8 mouse cellular contexts compared by ENCODE assay signal in the genomic region with DNA sequence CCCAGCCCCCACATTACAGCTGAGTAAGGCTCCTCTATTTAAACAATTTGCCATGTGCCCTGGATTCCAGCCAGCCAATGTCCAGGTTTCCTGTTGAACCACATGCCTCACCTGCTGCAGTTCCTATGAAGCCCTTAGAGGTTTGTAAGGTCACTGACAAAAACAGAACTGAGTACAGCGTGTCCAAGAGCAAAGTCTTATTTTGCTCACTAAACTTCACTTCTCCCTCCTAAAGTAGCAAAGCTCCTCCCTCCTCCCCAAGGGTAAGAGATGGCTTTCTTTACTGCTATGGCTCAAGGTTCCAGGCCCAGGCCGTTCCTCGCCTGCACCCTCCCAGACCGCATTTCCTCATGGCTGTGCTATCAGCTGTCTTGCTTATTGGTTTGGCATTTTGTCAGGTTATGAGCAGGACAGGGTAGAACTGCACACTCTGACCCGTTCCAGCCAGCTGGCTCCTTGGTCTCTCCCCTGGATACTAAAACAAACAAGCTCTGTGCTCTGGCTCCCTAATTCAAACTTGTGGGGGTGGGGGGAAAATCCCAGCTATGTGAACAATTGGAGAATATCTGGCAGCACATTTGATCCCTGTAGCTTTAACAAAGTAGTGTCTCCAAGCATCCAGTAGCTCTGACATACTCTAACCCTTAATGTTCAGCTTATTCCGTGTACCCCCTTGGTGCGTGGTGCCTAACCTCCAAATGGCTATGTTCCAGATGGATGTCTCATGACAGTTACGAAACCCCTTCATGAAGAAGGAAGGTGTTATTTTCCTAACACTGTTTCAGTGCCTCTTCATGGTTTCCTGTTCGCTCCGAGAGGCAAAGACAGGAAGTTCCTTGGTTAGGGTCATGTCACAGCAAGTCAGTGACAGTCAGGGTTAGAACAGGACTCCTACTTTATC. TPM values are rescaled to one million over a fixed set of nuclear protein-coding genes. Genes with fewer than 3 reads are reported as not detected.
DNase-seq lines count a peak whose midpoint lies in the region; ATAC-seq and TF ChIP-seq lines count a peak whose summit lies in the region.

No protein-coding gene starts in this region.

- peak overlapping the region; percentile 40; the same call in 1 of the 2 replicates for H3K27ac ChIP-seq in hindbrain, embryonic 12.5 days
- no peak overlapping the region for H3K27ac ChIP-seq in hindbrain, embryonic 11.5 days (ENCODE audit: low read depth, low read length)
- peak overlapping the region; percentile 32; the same call in 1 of the 2 replicates for H3K27ac ChIP-seq in kidney, embryonic 14.5 days (ENCODE audit: low read depth, low read length)
- peak overlapping the region; percentile 33; the same call in 1 of the 2 replicates for H3K27ac ChIP-seq in limb, embryonic 13.5 days
- peak overlapping the region; percentile 98 for H3K27ac ChIP-seq in thymus, adult 2 months (ENCODE audit: control insufficient read depth, insufficient read depth, low read length)

- DNase-seq in hindbrain, embryonic 11.5 days (ENCODE audit: low spot score): no peak
- peak; percentile 63 to 69 for DNase-seq in cerebellum, postnatal 25 days
- DNase-seq in heart, adult 8-10 months (ENCODE audit: low spot score): peak; percentile 94
- DNase-seq in naive thymus-derived CD4-positive, alpha-beta T cell, adult 2 months (ENCODE audit: low read depth): peak; percentile 83
- peak; percentile 51 for DNase-seq in thymus, adult 2 months

- H3K4me2 ChIP-seq in hindbrain, embryonic 12.5 days (replicated peaks): no peak overlapping the region
- H3K4me2 ChIP-seq in hindbrain, embryonic 11.5 days (replicated peaks; ENCODE audit: low read depth, low read length): no peak overlapping the region
- no peak overlapping the region for H3K4me2 ChIP-seq in kidney, embryonic 14.5 days (replicated peaks; ENCODE audit: low read depth, low read length)
- no peak overlapping the region for H3K4me2 ChIP-seq in limb, embryonic 13.5 days (replicated peaks)

- no peak overlapping the region for H3K9ac ChIP-seq in hindbrain, embryonic 12.5 days
- H3K9ac ChIP-seq in hindbrain, embryonic 11.5 days (ENCODE audit: low read depth, low read length): no peak overlapping the region
- H3K9ac ChIP-seq in kidney, embryonic 14.5 days (ENCODE audit: low read depth, low read length): no peak overlapping the region
- H3K9ac ChIP-seq in limb, embryonic 13.5 days: no peak overlapping the region

- H3K36me3 ChIP-seq in hindbrain, embryonic 12.5 days: peaks cover 36% of the 10 kb centered on the region
- peaks cover 4% of the 10 kb centered on the region for H3K36me3 ChIP-seq in hindbrain, embryonic 11.5 days (ENCODE audit: control insufficient read depth, insufficient read depth, low read length)
- peaks cover 37% of the 10 kb centered on the region for H3K36me3 ChIP-seq in kidney, embryonic 14.5 days (ENCODE audit: control insufficient read depth, insufficient read depth, low read length)
- H3K36me3 ChIP-seq in limb, embryonic 13.5 days: peaks cover 44% of the 10 kb centered on the region
- H3K36me3 ChIP-seq in thymus, adult 2 months (ENCODE audit: control insufficient read depth, insufficient read depth, low read length): peaks cover 23% of the 10 kb centered on the region

- H3K4me3 ChIP-seq in hindbrain, embryonic 12.5 days: no peak overlapping the region
- H3K4me3 ChIP-seq in hindbrain, embryonic 11.5 days (ENCODE audit: low read depth, low read length): no peak overlapping the region
- no peak overlapping the region for H3K4me3 ChIP-seq in kidney, embryonic 14.5 days (ENCODE audit: low read length)
- H3K4me3 ChIP-seq in limb, embryonic 13.5 days: no peak overlapping the region
- no peak overlapping the region for H3K4me3 ChIP-seq in thymus, adult 2 months (ENCODE audit: control insufficient read depth, insufficient read depth, low read length)

- no peak for TF ChIP-seq CTCF in thymus, adult 2 months (IDR thresholded peaks at IDR 0.05; ENCODE audit: borderline replicate concordance, control insufficient read depth, extremely low read depth, insufficient read depth, low read length, poor library complexity)

- no peak for ATAC-seq in hindbrain, embryonic 12.5 days (ENCODE audit: low FRiP score)
- ATAC-seq in hindbrain, embryonic 11.5 days (ENCODE audit: low FRiP score): no peak
- ATAC-seq in kidney, embryonic 14.5 days (ENCODE audit: low FRiP score, low TSS enrichment): 0 out of 2 replicates have a peak, but pooled peaks have one; percentile 35
- peak; percentile 80 for ATAC-seq in limb, embryonic 13.5 days (ENCODE audit: low FRiP score, low read depth)

- H3K27me3 ChIP-seq in hindbrain, embryonic 12.5 days: no peaks in the 10 kb centered on the region
- H3K27me3 ChIP-seq in hindbrain, embryonic 11.5 days (ENCODE audit: control insufficient read depth, insufficient read depth, low read length): no peaks in the 10 kb centered on the region
- no peaks in the 10 kb centered on the region for H3K27me3 ChIP-seq in kidney, embryonic 14.5 days (ENCODE audit: control insufficient read depth, insufficient read depth, low read length)
- no peaks in the 10 kb centered on the region for H3K27me3 ChIP-seq in limb, embryonic 13.5 days
- no peaks in the 10 kb centered on the region for H3K27me3 ChIP-seq in thymus, adult 2 months (ENCODE audit: control insufficient read depth, insufficient read depth, low read length)

- TF ChIP-seq POLR2A in thymus, adult 2 months (IDR thresholded peaks at IDR 0.05; ENCODE audit: control insufficient read depth, extremely low read depth, insufficient read depth, low read length, poor library complexity): no peak

- WGBS in hindbrain, embryonic 12.5 days: 73% methylated on average over 10 of the region's 10 CpGs
- WGBS in hindbrain, embryonic 11.5 days: 84% methylated on average over 10 of the region's 10 CpGs
- WGBS in kidney, embryonic 14.5 days: 73% methylated on average over 10 of the region's 10 CpGs
- WGBS in limb, embryonic 13.5 days: 75% methylated on average over 10 of the region's 10 CpGs
- 4% methylated on average over 10 of the region's 10 CpGs for WGBS in thymus, adult 2 months

- H3K4me1 ChIP-seq in hindbrain, embryonic 12.5 days: no peaks in the 10 kb centered on the region
- H3K4me1 ChIP-seq in hindbrain, embryonic 11.5 days (replicated peaks; ENCODE audit: control insufficient read depth, insufficient read depth, low read length): no peaks in the 10 kb centered on the region
- no peaks in the 10 kb centered on the region for H3K4me1 ChIP-seq in kidney, embryonic 14.5 days (ENCODE audit: control insufficient read depth, insufficient read depth, low read length)
- peaks cover 7% of the 10 kb centered on the region; the same call in 1 of the 2 replicates for H3K4me1 ChIP-seq in limb, embryonic 13.5 days
- peaks cover 18% of the 10 kb centered on the region for H3K4me1 ChIP-seq in thymus, adult 2 months (replicated peaks; ENCODE audit: control insufficient read depth, insufficient read depth, low read length)

- no peaks in the 10 kb centered on the region for H3K9me3 ChIP-seq in hindbrain, embryonic 12.5 days (replicated peaks)
- H3K9me3 ChIP-seq in hindbrain, embryonic 11.5 days (ENCODE audit: control insufficient read depth, low read length): no peaks in the 10 kb centered on the region
- no peaks in the 10 kb centered on the region for H3K9me3 ChIP-seq in kidney, embryonic 14.5 days (ENCODE audit: control insufficient read depth, low read length)
- no peaks in the 10 kb centered on the region for H3K9me3 ChIP-seq in limb, embryonic 13.5 days

RNA-seq across cellular contexts. Expression of a gene that starts 7.4 kb away (rescaled TPM):
- 22.1 and 24.0 TPM in 2 replicates for polyA plus RNA-seq in hindbrain, embryonic 12.5 days (2016; fragmentation: Nextera tagmentation; extraction: Ambion mirVana)
- 31.4 and 40.3 TPM in 2 replicates for polyA plus RNA-seq in hindbrain, embryonic 11.5 days (2014; fragmentation: Nextera tagmentation; extraction: Ambion mirVana)
- total RNA-seq in heart, adult 8-10 months (2022): 1 to 10 TPM; 5.3 to 9.6 (median 7.2) TPM
- polyA plus RNA-seq in kidney, embryonic 14.5 days (2014; fragmentation: Nextera tagmentation; extraction: Ambion mirVana): 36.7 and 41.4 TPM in 2 replicates
- polyA plus RNA-seq in limb, embryonic 13.5 days (2015; fragmentation: Nextera tagmentation; extraction: Ambion mirVana): 33.3 and 34.9 TPM in 2 replicates
- 38.1 and 44.3 TPM in 2 replicates for polyA plus RNA-seq in thymus, adult 2 months (2012; rRNA removed)

RNA-seq across cellular contexts. Expression of a gene that starts 7.4 kb away (rescaled TPM):
- polyA plus RNA-seq in hindbrain, embryonic 12.5 days (2016; fragmentation: Nextera tagmentation; extraction: Ambion mirVana): 24.6 and 26.1 TPM in 2 replicates
- 24.7 and 25.2 TPM in 2 replicates for polyA plus RNA-seq in hindbrain, embryonic 11.5 days (2014; fragmentation: Nextera tagmentation; extraction: Ambion mirVana)
- total RNA-seq in heart, adult 8-10 months (2022): 10 to 100 TPM; 14.0 to 16.6 (median 15.9) TPM
- polyA plus RNA-seq in kidney, embryonic 14.5 days (2014; fragmentation: Nextera tagmentation; extraction: Ambion mirVana): 12.1 and 22.2 TPM in 2 replicates
- 23.2 TPM in 2 replicates for polyA plus RNA-seq in limb, embryonic 13.5 days (2015; fragmentation: Nextera tagmentation; extraction: Ambion mirVana)
- polyA plus RNA-seq in thymus, adult 2 months (2012; rRNA removed): 24.0 and 24.4 TPM in 2 replicates

RNA-seq across cellular contexts. Expression of a gene that starts 7.5 kb away (rescaled TPM):
- polyA plus RNA-seq in hindbrain, embryonic 12.5 days (2016; fragmentation: Nextera tagmentation; extraction: Ambion mirVana): 0.23 and 0.42 TPM in 2 replicates
- 0.14 and 0.37 TPM in 2 replicates for polyA plus RNA-seq in hindbrain, embryonic 11.5 days (2014; fragmentation: Nextera tagmentation; extraction: Ambion mirVana)
- total RNA-seq in heart, adult 8-10 months (2022): not detected
- 0.12 TPM in 1 of 2 replicates, not detected in the other for polyA plus RNA-seq in kidney, embryonic 14.5 days (2014; fragmentation: Nextera tagmentation; extraction: Ambion mirVana)
- 0.34 TPM in 1 of 2 replicates, not detected in the other for polyA plus RNA-seq in limb, embryonic 13.5 days (2015; fragmentation: Nextera tagmentation; extraction: Ambion mirVana)
- polyA plus RNA-seq in thymus, adult 2 months (2012; rRNA removed): 1.2 and 2.7 TPM in 2 replicates

RNA-seq across cellular contexts. Expression of a gene that starts 10.5 kb away (rescaled TPM):
- polyA plus RNA-seq in hindbrain, embryonic 12.5 days (2016; fragmentation: Nextera tagmentation; extraction: Ambion mirVana): 16.5 and 17.1 TPM in 2 replicates
- polyA plus RNA-seq in hindbrain, embryonic 11.5 days (2014; fragmentation: Nextera tagmentation; extraction: Ambion mirVana): 14.9 and 17.4 TPM in 2 replicates
- 100 to 1,000 TPM in 1 of 4 experiments, 10 to 100 TPM in 3; 83.0 to 105 (median 93.9) TPM for total RNA-seq in heart, adult 8-10 months (2022)
- polyA plus RNA-seq in kidney, embryonic 14.5 days (2014; fragmentation: Nextera tagmentation; extraction: Ambion mirVana): 16.1 and 19.0 TPM in 2 replicates
- 11.0 TPM in 2 replicates for polyA plus RNA-seq in limb, embryonic 13.5 days (2015; fragmentation: Nextera tagmentation; extraction: Ambion mirVana)
- 172 and 231 TPM in 2 replicates for polyA plus RNA-seq in thymus, adult 2 months (2012; rRNA removed)

RNA-seq across cellular contexts. Expression of a gene that starts 30.5 kb away (rescaled TPM):
- polyA plus RNA-seq in hindbrain, embryonic 12.5 days (2016; fragmentation: Nextera tagmentation; extraction: Ambion mirVana): 0.52 TPM in 1 of 2 replicates, not detected in the other
- 0.18 and 0.65 TPM in 2 replicates for polyA plus RNA-seq in hindbrain, embryonic 11.5 days (2014; fragmentation: Nextera tagmentation; extraction: Ambion mirVana)
- total RNA-seq in heart, adult 8-10 months (2022): not detected
- not detected in 2 replicates for polyA plus RNA-seq in kidney, embryonic 14.5 days (2014; fragmentation: Nextera tagmentation; extraction: Ambion mirVana)
- 0.23 and 0.41 TPM in 2 replicates for polyA plus RNA-seq in limb, embryonic 13.5 days (2015; fragmentation: Nextera tagmentation; extraction: Ambion mirVana)
- polyA plus RNA-seq in thymus, adult 2 months (2012; rRNA removed): 0.37 and 0.84 TPM in 2 replicates

Comparison
In these comparisons a context has a peak if more than half of its experiments do, and no peak if none do; other contexts are left out.
1. ATAC-seq: peak in kidney, embryonic 14.5 days (single experiment) and limb, embryonic 13.5 days (single experiment); none in hindbrain, embryonic 12.5 days (single experiment) and hindbrain, embryonic 11.5 days (single experiment).